Mouse (Mus musculus): ENCODE measurements around the gene Opa3.

Gene Opa3

GRCm38 (mm10) chr7:19227883-19228792, at the start of gene Opa3:
TSS of gene Opa3 (plus strand) at chr7:19228334.
- peak; percentile 99 to 100 for DNase-seq (ENCODE audit: low spot score in 2 of 2)

- peak in 1 of 2 experiments; percentile 80 for DNase-seq (ENCODE audit: low spot score in 2 of 2)
Measured at GRCm38 (mm10) chr7:19178443-19179092, 49.6 kb upstream of the Opa3 start.

- peak in 1 of 2 experiments; percentile 76 for DNase-seq (ENCODE audit: low spot score in 2 of 2)
Measured at GRCm38 (mm10) chr7:19179173-19179572, 49.0 kb upstream of the Opa3 start.

- DNase-seq (ENCODE audit: low spot score in 2 of 2), result no peak
Measured at GRCm38 (mm10) chr7:19179936-19180335, 48.2 kb upstream of the Opa3 start.

- DNase-seq (ENCODE audit: low spot score in 2 of 2), result no peak
Measured at GRCm38 (mm10) chr7:19180862-19181429, 47.2 kb upstream of the Opa3 start.

GRCm38 (mm10) chr7:19184250-19184649, 43.9 kb upstream of the Opa3 start:
- no peak for DNase-seq (ENCODE audit: low spot score in 2 of 2)

- no peak for DNase-seq (ENCODE audit: low spot score in 2 of 2)
Measured at GRCm38 (mm10) chr7:19184758-19185157, 43.4 kb upstream of the Opa3 start.

- DNase-seq (ENCODE audit: low spot score in 2 of 2), result no peak
Measured at GRCm38 (mm10) chr7:19194676-19195075, 33.5 kb upstream of the Opa3 start.

- no peak for DNase-seq (ENCODE audit: low spot score in 2 of 2)
Measured at GRCm38 (mm10) chr7:19196676-19197075, 31.5 kb upstream of the Opa3 start.

GRCm38 (mm10) chr7:19197985-19198384, 30.1 kb upstream of the Opa3 start:
- DNase-seq (ENCODE audit: low spot score in 2 of 2), result no peak

GRCm38 (mm10) chr7:19201660-19202059, 26.5 kb upstream of the Opa3 start:
- DNase-seq (ENCODE audit: low spot score in 2 of 2), result no peak

GRCm38 (mm10) chr7:19202065-19202850, 25.9 kb upstream of the Opa3 start:
- no peak for DNase-seq (ENCODE audit: low spot score in 2 of 2)

- DNase-seq (ENCODE audit: low spot score in 2 of 2), result no peak
Measured at GRCm38 (mm10) chr7:19208201-19208910, 19.8 kb upstream of the Opa3 start.

- DNase-seq (ENCODE audit: low spot score in 2 of 2), result no peak
Measured at GRCm38 (mm10) chr7:19208944-19209472, 19.1 kb upstream of the Opa3 start.

GRCm38 (mm10) chr7:19209494-19209893, 18.6 kb upstream of the Opa3 start:
- no peak for DNase-seq (ENCODE audit: low spot score in 2 of 2)

- no peak for DNase-seq (ENCODE audit: low spot score in 2 of 2)
Measured at GRCm38 (mm10) chr7:19210010-19210409, 18.1 kb upstream of the Opa3 start.

GRCm38 (mm10) chr7:19211041-19211675, 17.0 kb upstream of the Opa3 start:
- no peak for DNase-seq (ENCODE audit: low spot score in 2 of 2)

- no peak for DNase-seq (ENCODE audit: low spot score in 2 of 2)
Measured at GRCm38 (mm10) chr7:19211996-19212755, 16.0 kb upstream of the Opa3 start, which contains the start of gene Gpr4. TSS of gene Gpr4 (plus strand) at chr7:19212538.

GRCm38 (mm10) chr7:19213385-19213784, 14.7 kb upstream of the Opa3 start:
- DNase-seq (ENCODE audit: low spot score in 2 of 2), result no peak

GRCm38 (mm10) chr7:19214369-19214768, 13.8 kb upstream of the Opa3 start:
- no peak for DNase-seq (ENCODE audit: low spot score in 2 of 2)

Data from frontal cortex, postnatal 10 days (tissue).